ENCODE assay signal across 9 mouse cellular contexts in genomic region chr13:91374141-91374540, GRCm38 (mm10).
DNase-seq lines count a peak whose midpoint lies in the region; ATAC-seq and TF ChIP-seq lines count a peak whose summit lies in the region.
"Had no signal": no experiment of that assay in that cellular context is flagged by ENCODE, and none has a peak within 500 bp of the region (broad histone marks: within the 10 kb centered on the region; RNA-seq: fewer than 3 reads in every experiment).

No protein-coding gene starts in this region.

- peak; percentile 8; the same call in 1 of the 2 replicates for ATAC-seq in midbrain, embryonic 11.5 days (ENCODE audit: low FRiP score)
- no peak for ATAC-seq in granulocyte monocyte progenitor cell, adult 5-6 weeks (replicated peaks; ENCODE audit: poor library complexity, severe bottlenecking)

- no peak overlapping the region for H3K4me2 ChIP-seq in midbrain, embryonic 11.5 days
- H3K4me2 ChIP-seq: liver, embryonic 15.5 days had no signal

- H3K9ac ChIP-seq in midbrain, embryonic 11.5 days (ENCODE audit: low read length), result no peak overlapping the region; the same call in 1 of the 2 replicates
- H3K9ac ChIP-seq: liver, embryonic 15.5 days had no signal

- WGBS in kidney, adult 2 months, result 15% methylated on average over 3 of the region's 3 CpGs
- WGBS in midbrain, embryonic 11.5 days, result 8% methylated on average over 3 of the region's 3 CpGs

- H3K36me3 ChIP-seq in kidney, adult 2 months (ENCODE audit: control insufficient read depth, insufficient read depth, low read length), result no peaks in the 10 kb centered on the region
- no peaks in the 10 kb centered on the region for H3K36me3 ChIP-seq in midbrain, embryonic 11.5 days (ENCODE audit: control insufficient read depth, insufficient read depth, low read length)
- H3K36me3 ChIP-seq: liver, embryonic 15.5 days had no signal

- H3K27me3 ChIP-seq in kidney, adult 2 months (replicated peaks; ENCODE audit: control insufficient read depth, insufficient read depth, low read length), result no peaks in the 10 kb centered on the region
- H3K27me3 ChIP-seq in midbrain, embryonic 11.5 days (ENCODE audit: control insufficient read depth, insufficient read depth, low read length), result no peaks in the 10 kb centered on the region
- H3K27me3 ChIP-seq: liver, embryonic 15.5 days had no signal

- H3K27ac ChIP-seq in gastrocnemius, adult 2 months, result peak overlapping the region; percentile 72
- peak overlapping the region; percentile 93 for H3K27ac ChIP-seq in kidney, adult 2 months (ENCODE audit: insufficient read depth, low read depth, low read length)
- peak overlapping the region; percentile 21; the same call in 1 of the 2 replicates for H3K27ac ChIP-seq in midbrain, embryonic 11.5 days (ENCODE audit: low read depth, low read length)
- H3K27ac ChIP-seq: liver, embryonic 15.5 days had no signal

- peak; percentile 95 for DNase-seq in heart, adult 11 months
- no peak for DNase-seq in heart, postnatal 25 days (ENCODE audit: low spot score)
- DNase-seq in adipocyte (ENCODE audit: low spot score), result peak; percentile 61
- DNase-seq in gastrocnemius, adult 2 months, result peak; percentile 44
- peak; percentile 77 for DNase-seq in kidney, adult 2 months
- peak; percentile 93 for DNase-seq in midbrain, embryonic 11.5 days (ENCODE audit: low spot score, missing footprints)
- no peak for DNase-seq in frontal cortex, postnatal 25 days (ENCODE audit: low spot score in 2 of 2)

- no peaks in the 10 kb centered on the region for H3K9me3 ChIP-seq in midbrain, embryonic 11.5 days (ENCODE audit: control insufficient read depth, low read length)
- H3K9me3 ChIP-seq: liver, embryonic 15.5 days had no signal

- 0 out of 2 replicates have a peak overlapping the region, but pooled peaks have one; percentile 13 for H3K4me3 ChIP-seq in gastrocnemius, adult 2 months
- peak overlapping the region; percentile 35; the same call in 1 of the 2 replicates for H3K4me3 ChIP-seq in kidney, adult 2 months (ENCODE audit: insufficient read depth, low read depth, low read length)
- no peak overlapping the region for H3K4me3 ChIP-seq in midbrain, embryonic 11.5 days (ENCODE audit: low read depth, low read length)
- H3K4me3 ChIP-seq: liver, embryonic 15.5 days had no signal

- TF ChIP-seq CTCF in gastrocnemius, adult 2 months (IDR thresholded peaks at IDR 0.05), result no peak
- TF ChIP-seq CTCF in kidney, adult 2 months (conservative IDR thresholded peaks at IDR 0.05; ENCODE audit: insufficient read depth, insufficient read length, low read depth, low read length), result no peak

- TF ChIP-seq POLR2A in kidney, adult 2 months (IDR thresholded peaks at IDR 0.05; ENCODE audit: low read depth, low read length), result no peak

- peaks cover 16% of the 10 kb centered on the region for H3K4me1 ChIP-seq in kidney, adult 2 months (ENCODE audit: control insufficient read depth, insufficient read depth, low read length)
- peaks cover 40% of the 10 kb centered on the region for H3K4me1 ChIP-seq in midbrain, embryonic 11.5 days (ENCODE audit: control insufficient read depth, insufficient read depth, low read length)

- intact Hi-C loops in heart, postnatal 25 days (cut with DNase I), result loop anchor here (5.0 to 10.0 kb wide), 4 partner anchors 152 to 433 kb away; partner anchors contain the start of genes Atg10 and Zcchc9
- intact Hi-C loops in gastrocnemius, adult 2 months (cut with DNase I), result loop anchor here (5.0 kb wide), 1 partner anchor 263 kb away; no protein-coding TSS in a partner anchor

Comparison
In these comparisons a context has a peak if more than half of its experiments do, and no peak if none do; other contexts are left out.
1. DNase-seq: peak in heart, adult 11 months (single experiment), adipocyte (single experiment), gastrocnemius, adult 2 months (single experiment), kidney, adult 2 months (single experiment) and midbrain, embryonic 11.5 days (single experiment); none in heart, postnatal 25 days (single experiment) and frontal cortex, postnatal 25 days (0 of 2).
2. H3K27ac ChIP-seq: peak in every context shown above with its lines; median percentile 93 in kidney, adult 2 months; 72 in gastrocnemius, adult 2 months; 21 in midbrain, embryonic 11.5 days.